Mouse (Mus musculus) embryonic stem cell, embryonic (primary cell): ENCODE results near the gene Hs3st4.

Experiments used
- CTCF ChIA-PET, 4 experiments: fragments of 300-600 bp in 2 of 4; fragments of 350-600 bp in 2 of 4; sonication (Branson Sonifier 250); formaldehyde crosslinking; loops; one replicate each; lab custom pipeline; 2022; ENCODE audit warnings: inconsistent platforms in 2 of 4; lab: Charles Lee
- POLR2A ChIA-PET, 4 experiments: fragments of 300-600 bp in 2 of 4; fragments of 350-600 bp in 2 of 4; sonication (Branson Sonifier 250); formaldehyde crosslinking; loops; one replicate each; lab custom pipeline; 2022; ENCODE audit warnings: antibody characterized with exemption in 4 of 4, inconsistent platforms in 1 of 4; lab: Charles Lee

The Hs3st4 gene

GRCm38 (mm10) chr7:124239903-124240647 lies 257.4 kb downstream of the Hs3st4 start:
- CTCF ChIA-PET = no interaction called here
- POLR2A ChIA-PET = no interaction called here

- ChIA-PET POLR2A (interaction anchor here in 1 of 4 experiments (0.7 kb wide), 1 partner anchor 174 kb away, joined by 3 read pairs; no protein-coding TSS in a partner anchor), CTCF (no interaction called here)
Measured at GRCm38 (mm10) chr7:124249838-124250237, 267.2 kb downstream of the Hs3st4 start.

- POLR2A ChIA-PET = no interaction called here
- CTCF ChIA-PET = no interaction called here
Measured at GRCm38 (mm10) chr7:124250566-124250965, 267.9 kb downstream of the Hs3st4 start.

GRCm38 (mm10) chr7:124258419-124258818 lies 275.8 kb downstream of the Hs3st4 start:
- ChIA-PET CTCF (no interaction called here), POLR2A (no interaction called here)

- ChIA-PET POLR2A (no interaction called here), CTCF (interaction anchor here in 1 of 4 experiments (0.7 kb wide), 1 partner anchor 705 kb away, joined by 4 read pairs; no protein-coding TSS in a partner anchor)
Measured at GRCm38 (mm10) chr7:124270734-124271133, 288.1 kb downstream of the Hs3st4 start.

GRCm38 (mm10) chr7:124289873-124290272 lies 307.2 kb downstream of the Hs3st4 start:
- POLR2A ChIA-PET = no interaction called here
- CTCF ChIA-PET = no interaction called here

- ChIA-PET CTCF (no interaction called here), POLR2A (no interaction called here)
Measured at GRCm38 (mm10) chr7:124319451-124319850, 336.8 kb downstream of the Hs3st4 start.

GRCm38 (mm10) chr7:124335635-124336034 lies 353.0 kb downstream of the Hs3st4 start:
- POLR2A ChIA-PET = no interaction called here
- CTCF ChIA-PET = no interaction called here

- ChIA-PET CTCF (no interaction called here), POLR2A (no interaction called here)
Measured at GRCm38 (mm10) chr7:124341510-124341909, 358.8 kb downstream of the Hs3st4 start.

GRCm38 (mm10) chr7:124347218-124348017 lies 364.7 kb downstream of the Hs3st4 start:
- POLR2A ChIA-PET = no interaction called here
- CTCF ChIA-PET = no interaction called here

GRCm38 (mm10) chr7:124354035-124354434 lies 371.4 kb downstream of the Hs3st4 start:
- CTCF ChIA-PET = no interaction called here
- POLR2A ChIA-PET = no interaction called here

GRCm38 (mm10) chr7:124358068-124358467 lies 375.4 kb downstream of the Hs3st4 start:
- POLR2A ChIA-PET = no interaction called here
- CTCF ChIA-PET = no interaction called here

GRCm38 (mm10) chr7:124359836-124360235 lies 377.2 kb downstream of the Hs3st4 start:
- CTCF ChIA-PET = no interaction called here
- POLR2A ChIA-PET = no interaction called here

GRCm38 (mm10) chr7:124372297-124372696 lies 389.6 kb downstream of the Hs3st4 start:
- ChIA-PET POLR2A (no interaction called here), CTCF (no interaction called here)

GRCm38 (mm10) chr7:124372697-124373096 lies 390.0 kb downstream of the Hs3st4 start:
- ChIA-PET CTCF (no interaction called here), POLR2A (no interaction called here)

GRCm38 (mm10) chr7:124383489-124383888 lies 400.8 kb downstream of the Hs3st4 start:
- ChIA-PET CTCF (interaction anchor here in 3 of 4 experiments (0.5 to 1.8 kb wide), 7 partner anchors 13 to 1198 kb away, joined by 3 to 6 read pairs (median 3); no protein-coding TSS in a partner anchor), POLR2A (no interaction called here)

GRCm38 (mm10) chr7:124399184-124399583 lies 416.5 kb downstream of the Hs3st4 start:
- ChIA-PET POLR2A (no interaction called here), CTCF (no interaction called here)

GRCm38 (mm10) chr7:124426951-124427350 lies 444.3 kb downstream of the Hs3st4 start:
- CTCF ChIA-PET = interaction anchor here in 1 of 4 experiments (0.7 kb wide), 1 partner anchor 308 kb away, joined by 3 read pairs; no protein-coding TSS in a partner anchor

More at GRCm38 (mm10) chr7:124426951-124427350, 444.3 kb downstream of the Hs3st4 start:
- POLR2A ChIA-PET = no interaction called here
